Mouse (Mus musculus) liver, embryonic 14.5 days (tissue): ENCODE measurements at regions not wholly inside any gene's neighbourhood (a gene's known extent, or its start where the extent isn't known, plus 50 kb on each side); places are given as distances from the start of the nearest gene placed in this dataset.

Experiments used
- CTCF ChIP-seq: IDR thresholded peaks from 2 replicates; pipeline ENCODE4 v1.5.1; 2016; ENCODE audit warnings: antibody characterized with exemption, low read depth, control low read depth
- EP300 ChIP-seq: IDR thresholded peaks from 2 replicates; pipeline ENCODE4 v1.6.1; 2016; ENCODE audit warnings: antibody characterized with exemption, low read depth

DNA sequence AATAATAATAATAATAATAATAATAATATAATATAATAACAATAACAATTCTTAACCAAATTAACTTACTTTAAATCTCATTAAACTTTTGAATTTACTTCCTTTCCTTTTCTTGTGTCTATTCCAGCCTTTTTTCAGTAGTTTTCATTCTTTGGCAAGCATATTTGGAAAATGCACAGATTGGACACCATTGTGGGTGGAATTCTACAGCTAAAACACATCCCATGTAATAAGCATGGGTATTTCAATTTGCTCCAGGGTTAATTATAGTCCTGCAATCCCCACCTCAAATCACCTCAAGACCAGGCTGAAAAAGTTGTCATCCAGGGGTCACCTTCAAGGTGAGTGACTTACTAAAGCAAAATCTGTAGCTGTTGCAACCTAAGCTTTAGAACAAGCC, 355.9 kb upstream of the Akr1e1 start:
- TF ChIP-seq CTCF (no peak), EP300 (no peak)
